Mouse (Mus musculus) natural killer cell, adult 2 months (primary cell): ENCODE measurements around the gene Lrrn4.

Source experiments
- DNase-seq, 2 experiments: peaks; one replicate each; pipeline ENCODE4 v3.0.0; 2022; ENCODE audit warnings: low spot score in 2 of 2

Gene Lrrn4

GRCm38 (mm10) chr2:132880844-132881645, at the start of gene Lrrn4:
Lrrn4 (minus strand) TSS chr2:132880891.
- DNase-seq = no peak

- DNase-seq = no peak
Observed at GRCm38 (mm10) chr2:132928999-132929398, 48.3 kb upstream of the Lrrn4 start.

GRCm38 (mm10) chr2:132927871-132928270, 47.2 kb upstream of the Lrrn4 start:
- no peak for DNase-seq

- DNase-seq = no peak
Observed at GRCm38 (mm10) chr2:132927298-132927697, 46.6 kb upstream of the Lrrn4 start.

GRCm38 (mm10) chr2:132923290-132924085, 42.8 kb upstream of the Lrrn4 start:
- DNase-seq = no peak

GRCm38 (mm10) chr2:132922076-132922873, 41.6 kb upstream of the Lrrn4 start:
- DNase-seq = no peak

GRCm38 (mm10) chr2:132914785-132915184, 34.1 kb upstream of the Lrrn4 start:
- DNase-seq = no peak

GRCm38 (mm10) chr2:132906763-132907162, 26.1 kb upstream of the Lrrn4 start:
- no peak for DNase-seq

GRCm38 (mm10) chr2:132904961-132905360, 24.3 kb upstream of the Lrrn4 start:
- DNase-seq = no peak

- peak; percentile 11 to 26 for DNase-seq
Observed at GRCm38 (mm10) chr2:132903498-132903897, 22.8 kb upstream of the Lrrn4 start.

- no peak for DNase-seq
Observed at GRCm38 (mm10) chr2:132902056-132902455, 21.4 kb upstream of the Lrrn4 start.

GRCm38 (mm10) chr2:132901636-132902035, 20.9 kb upstream of the Lrrn4 start:
- no peak for DNase-seq

- DNase-seq = no peak
Observed at GRCm38 (mm10) chr2:132900596-132900995, 19.9 kb upstream of the Lrrn4 start.

- DNase-seq = no peak
Observed at GRCm38 (mm10) chr2:132898211-132898610, 17.5 kb upstream of the Lrrn4 start.

GRCm38 (mm10) chr2:132893826-132894225, 13.1 kb upstream of the Lrrn4 start:
- no peak for DNase-seq

GRCm38 (mm10) chr2:132885312-132885711, 4.6 kb upstream of the Lrrn4 start:
- no peak for DNase-seq

- DNase-seq = no peak
Observed at GRCm38 (mm10) chr2:132884303-132884967, 3.7 kb upstream of the Lrrn4 start.

GRCm38 (mm10) chr2:132879261-132880044, 1.2 kb downstream of the Lrrn4 start:
- DNase-seq = no peak

- DNase-seq = no peak
Observed at GRCm38 (mm10) chr2:132876991-132877390, 3.7 kb downstream of the Lrrn4 start.

- DNase-seq = no peak
Observed at GRCm38 (mm10) chr2:132873657-132874326, 6.9 kb downstream of the Lrrn4 start.
